Mouse (Mus musculus) cerebellum, adult 2 months (tissue): ENCODE measurements around the gene Lrp5.

Experiments
- CTCF ChIP-seq: fragments of 200-500 bp; IDR thresholded peaks from 2 replicates; pipeline ENCODE4 v1.5.1; 2011; ENCODE audit warnings: low read depth, mild to moderate bottlenecking, control low read depth, low read length, moderate library complexity, borderline replicate concordance; ENCODE audit not compliant: insufficient read depth
- POLR2A ChIP-seq: fragments of 200-500 bp; IDR thresholded peaks from 2 replicates; pipeline ENCODE4 v1.6.1; 2011; ENCODE audit warnings: low read length, control low read depth, borderline replicate concordance; ENCODE audit not compliant: insufficient read depth

DNA sequence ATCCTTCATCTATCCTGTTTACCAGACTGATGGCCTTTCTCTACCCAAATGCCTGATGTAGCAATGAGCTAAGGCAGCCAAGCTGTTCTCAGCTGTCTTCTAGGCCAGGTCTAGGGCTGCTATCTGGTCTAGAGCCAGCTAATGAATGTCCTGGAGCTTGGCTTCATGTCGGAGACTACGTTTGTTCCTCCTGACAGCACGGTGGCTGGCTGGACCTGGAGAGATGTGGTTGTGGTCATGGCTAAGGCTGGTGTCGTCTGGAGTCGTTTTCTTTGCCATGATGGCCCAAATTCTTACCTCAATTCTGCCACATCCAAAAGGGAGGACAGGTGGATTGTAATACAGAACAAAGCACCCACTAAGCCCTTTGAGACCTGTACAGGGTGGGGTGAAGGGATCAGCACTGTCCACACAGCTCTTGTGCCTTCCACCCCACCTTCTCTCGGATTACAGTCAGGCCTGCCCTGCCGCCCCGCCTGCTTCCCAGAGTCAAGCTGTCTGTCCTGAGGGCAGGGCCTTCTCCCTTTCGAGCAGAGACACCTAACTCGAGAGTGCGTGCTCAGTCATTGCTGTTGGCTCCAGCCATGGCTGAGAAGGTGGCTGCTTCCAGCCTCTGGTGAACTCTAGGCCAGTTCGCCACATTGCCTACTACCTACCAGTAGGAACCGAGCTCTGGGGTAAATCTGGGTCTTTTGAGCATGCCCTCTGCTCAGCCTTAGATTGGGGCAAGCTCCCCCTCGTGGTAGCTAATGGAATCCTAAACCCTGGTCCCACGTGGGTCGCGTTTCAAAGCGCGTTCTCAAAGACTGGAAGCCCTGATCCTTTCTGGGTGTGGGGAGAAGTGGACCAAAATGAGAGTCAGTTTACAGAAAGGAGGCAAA is 32.4 kb upstream of the Lrp5 start:
- peak; percentile 63; the same call in 1 of the 2 replicates for TF ChIP-seq CTCF
- TF ChIP-seq POLR2A: no peak
